Mouse (Mus musculus) natural killer cell, adult 2 months (primary cell): Measurements from ENCODE around the gene Sv2a.

Experiments
- DNase-seq, 2 experiments: peaks; one replicate each; pipeline ENCODE4 v3.0.0; 2022; ENCODE audit warnings: low spot score in 2 of 2

Sv2a gene

GRCm38 (mm10) chr3:96180727-96181477 lies at the start of gene Sv2a:
TSS of gene Sv2a (plus strand) at chr3:96181151.
- peak; percentile 39 to 60 for DNase-seq

- DNase-seq: no peak
These were observed 48.5 kb upstream of the Sv2a start for GRCm38 (mm10) chr3:96132478-96132877.

- no peak for DNase-seq
These were observed 47.5 kb upstream of the Sv2a start for GRCm38 (mm10) chr3:96133327-96133905.

- DNase-seq: no peak
These were observed 45.9 kb upstream of the Sv2a start for GRCm38 (mm10) chr3:96135011-96135410.

GRCm38 (mm10) chr3:96147950-96148349 lies 33.0 kb upstream of the Sv2a start:
- peak; percentile 47 to 61 for DNase-seq

- DNase-seq: no peak
These were observed 29.1 kb upstream of the Sv2a start for GRCm38 (mm10) chr3:96151836-96152235.

- DNase-seq: no peak
These were observed 28.3 kb upstream of the Sv2a start for GRCm38 (mm10) chr3:96152611-96153010.

GRCm38 (mm10) chr3:96155501-96155900 lies 25.4 kb upstream of the Sv2a start:
- DNase-seq: no peak

- no peak for DNase-seq
These were observed 21.1 kb upstream of the Sv2a start for GRCm38 (mm10) chr3:96159820-96160219.

GRCm38 (mm10) chr3:96160222-96160802 lies 20.6 kb upstream of the Sv2a start:
- DNase-seq: no peak

- DNase-seq: no peak
These were observed 20.0 kb upstream of the Sv2a start for GRCm38 (mm10) chr3:96160803-96161516.

- DNase-seq: no peak
These were observed 18.8 kb upstream of the Sv2a start, which contains the start of gene Mtmr11 for GRCm38 (mm10) chr3:96161869-96162840. TSS of gene Mtmr11 (plus strand) at chr3:96162004.

GRCm38 (mm10) chr3:96163040-96163439 lies 17.9 kb upstream of the Sv2a start:
- DNase-seq: no peak

GRCm38 (mm10) chr3:96168466-96169158 lies 12.3 kb upstream of the Sv2a start:
- no peak for DNase-seq

GRCm38 (mm10) chr3:96170276-96170675 lies 10.7 kb upstream of the Sv2a start:
- no peak for DNase-seq

- DNase-seq: no peak
These were observed 9.9 kb upstream of the Sv2a start for GRCm38 (mm10) chr3:96170976-96171545.

GRCm38 (mm10) chr3:96171583-96172196 lies 9.3 kb upstream of the Sv2a start:
- no peak for DNase-seq

- peak; percentile 85 to 88 for DNase-seq
These were observed 8.5 kb upstream of the Sv2a start, which contains the start of gene Sf3b4 for GRCm38 (mm10) chr3:96172197-96173178. TSS of gene Sf3b4 (plus strand) at chr3:96172332.
